Mouse (Mus musculus) midbrain, embryonic 11.5 days (tissue): ENCODE data around the gene Lpar1. TPM values are rescaled to one million over a fixed set of nuclear protein-coding genes. Genes with fewer than 3 reads are reported as not detected.

Source experiments
- ATAC-seq: fragments of 200-750 bp; cut with Nextera tagmentation; 2 replicates; pipeline ENCODE4 v1.8.0; 2017; ENCODE audit warnings: moderate TSS enrichment, moderate library complexity; ENCODE audit not compliant: low FRiP score
- DNase-seq: peaks from one replicate; pipeline ENCODE4 v3.0.0; 2015; ENCODE audit warnings: low spot score; ENCODE audit errors: missing footprints
- H3K27ac ChIP-seq: fragments of 300-500 bp; sonication (generic); 2 replicates; pipeline ENCODE4 v1.5.1; 2014; ENCODE audit warnings: low read depth, low read length
- H3K27me3 ChIP-seq: fragments of 300-500 bp; sonication (generic); 2 replicates; pipeline ENCODE4 v1.6.1; 2014; ENCODE audit warnings: mild to moderate bottlenecking, low read length, moderate library complexity, mixed read lengths; ENCODE audit not compliant: control insufficient read depth, insufficient read depth
- H3K36me3 ChIP-seq: fragments of 300-500 bp; sonication (generic); 2 replicates; pipeline ENCODE4 v1.6.1; 2014; ENCODE audit warnings: mild to moderate bottlenecking, low read length, moderate library complexity, mixed read lengths; ENCODE audit not compliant: control insufficient read depth, insufficient read depth
- H3K4me1 ChIP-seq: fragments of 300-500 bp; sonication (generic); 2 replicates; pipeline ENCODE4 v1.6.1; 2014; ENCODE audit warnings: low read length; ENCODE audit not compliant: control insufficient read depth, insufficient read depth
- H3K4me2 ChIP-seq: fragments of 300-500 bp; sonication (generic); 2 replicates; pipeline ENCODE4 v1.6.1; 2014; ENCODE audit warnings: mild to moderate bottlenecking, moderate library complexity
- H3K4me3 ChIP-seq: fragments of 300-500 bp; sonication (generic); 2 replicates; pipeline ENCODE4 v1.5.1; 2014; ENCODE audit warnings: low read depth, low read length
- H3K9ac ChIP-seq: fragments of 300-500 bp; sonication (generic); 2 replicates; pipeline ENCODE4 v1.6.1; 2014; ENCODE audit warnings: low read length
- H3K9me3 ChIP-seq: fragments of 300-500 bp; sonication (generic); 2 replicates; pipeline ENCODE4 v1.6.1; 2016; ENCODE audit warnings: low read length; ENCODE audit not compliant: control insufficient read depth
- WGBS: fragments of 180-500 bp; shearing (Covaris S2); extraction: QIAGEN DNeasy Blood & Tissue Kit; methylation state at CpG from one replicate; pipeline ENCODE4 v1.1.7; 2014; 5-methylcytosine and 5-hydroxymethylcytosine counted together
- polyA plus RNA-seq: library from polyadenylated mRNA; unstranded; fragments of >200 nt; fragmentation: Nextera tagmentation; extraction: Ambion mirVana; gene quantifications from 2 replicates; pipeline ENCODE4 v1.2.1, GENCODE M21; 2014

Lpar1 gene
- polyA plus RNA-seq, 1 experiment from 2014 or later, result 45.2 TPM

GRCm38 (mm10) chr4:58462586-58462985 lies 91.1 kb downstream of the Lpar1 start:
- Histone ChIP-seq H3K4me2 (no peak overlapping the region), H3K27me3 (no peaks in the 10 kb centered on the region), H3K4me3 (no peak overlapping the region), H3K36me3 (no peaks in the 10 kb centered on the region), H3K9me3 (no peaks in the 10 kb centered on the region), H3K27ac (no peak overlapping the region), H3K4me1 (no peaks in the 10 kb centered on the region), H3K9ac (no peak overlapping the region)
- ATAC-seq (no peak), DNase-seq (no peak)
- 97% methylated on average over 2 of the region's 2 CpGs for WGBS

GRCm38 (mm10) chr4:58453334-58453733 lies 100.4 kb downstream of the Lpar1 start:
- Histone ChIP-seq H3K36me3 (no peaks in the 10 kb centered on the region), H3K27ac (no peak overlapping the region), H3K4me2 (no peak overlapping the region), H3K4me1 (no peaks in the 10 kb centered on the region), H3K9ac (no peak overlapping the region), H3K27me3 (no peaks in the 10 kb centered on the region), H3K4me3 (no peak overlapping the region), H3K9me3 (no peaks in the 10 kb centered on the region)
- no peak for DNase-seq
- ATAC-seq, result no peak
- 85% methylated on average over 4 of the region's 4 CpGs for WGBS

- no peak for ATAC-seq
- H3K4me3 ChIP-seq, result no peak overlapping the region
- WGBS, result 90% methylated on average over 3 of the region's 3 CpGs
- H3K4me2 ChIP-seq, result no peak overlapping the region
- H3K9ac ChIP-seq, result no peak overlapping the region
- no peaks in the 10 kb centered on the region for H3K9me3 ChIP-seq
- no peaks in the 10 kb centered on the region for H3K36me3 ChIP-seq
- no peak for DNase-seq
- H3K27me3 ChIP-seq, result no peaks in the 10 kb centered on the region
- no peak overlapping the region for H3K27ac ChIP-seq
- no peaks in the 10 kb centered on the region for H3K4me1 ChIP-seq
Measured at GRCm38 (mm10) chr4:58448825-58449224, 104.9 kb downstream of the Lpar1 start.

- no peaks in the 10 kb centered on the region for H3K27me3 ChIP-seq
- 78% methylated on average over 7 of the region's 7 CpGs for WGBS
- no peaks in the 10 kb centered on the region for H3K36me3 ChIP-seq
- H3K4me3 ChIP-seq, result no peak overlapping the region
- no peak overlapping the region for H3K27ac ChIP-seq
- H3K9ac ChIP-seq, result no peak overlapping the region
- no peaks in the 10 kb centered on the region for H3K4me1 ChIP-seq
- DNase-seq (no peak), ATAC-seq (no peak)
- no peak overlapping the region for H3K4me2 ChIP-seq
- no peaks in the 10 kb centered on the region for H3K9me3 ChIP-seq
Measured at GRCm38 (mm10) chr4:58447841-58448240, 105.9 kb downstream of the Lpar1 start.

DNA sequence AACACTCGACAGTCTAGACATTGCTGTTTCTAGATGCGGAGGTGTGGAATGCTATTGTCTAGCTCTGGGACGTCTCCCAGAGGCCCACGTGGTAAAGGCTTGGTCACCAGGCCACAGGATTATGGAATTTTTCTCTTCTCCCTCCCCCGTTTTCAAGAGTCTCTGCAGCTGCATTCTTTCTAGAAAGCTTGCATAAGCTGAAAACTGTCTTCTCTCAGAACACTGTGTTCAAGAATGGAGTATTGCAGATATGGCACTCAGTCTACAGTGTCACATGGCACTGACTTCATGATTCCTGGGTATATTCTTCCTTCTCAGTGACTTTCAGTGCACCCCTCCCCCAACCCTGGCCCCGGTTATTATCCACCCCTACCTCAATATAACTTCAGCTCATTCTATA lies 107.9 kb downstream of the Lpar1 start:
- Histone ChIP-seq H3K36me3 (no peaks in the 10 kb centered on the region), H3K9ac (no peak overlapping the region), H3K27me3 (no peaks in the 10 kb centered on the region), H3K4me2 (no peak overlapping the region), H3K27ac (no peak overlapping the region), H3K9me3 (no peaks in the 10 kb centered on the region), H3K4me3 (no peak overlapping the region), H3K4me1 (no peaks in the 10 kb centered on the region)
- DNase-seq (no peak), ATAC-seq (no peak)
- WGBS, result 75% methylated on average over 6 of the region's 6 CpGs

- Histone ChIP-seq H3K9me3 (no peaks in the 10 kb centered on the region), H3K27ac (no peak overlapping the region), H3K36me3 (no peaks in the 10 kb centered on the region), H3K9ac (no peak overlapping the region), H3K4me3 (no peak overlapping the region), H3K4me1 (no peaks in the 10 kb centered on the region), H3K4me2 (no peak overlapping the region), H3K27me3 (no peaks in the 10 kb centered on the region)
- no peak for ATAC-seq
- WGBS, result 58% methylated on average over 5 of the region's 5 CpGs
- no peak for DNase-seq
Measured at GRCm38 (mm10) chr4:58442338-58442737, 111.4 kb downstream of the Lpar1 start.

- H3K9me3 ChIP-seq, result no peaks in the 10 kb centered on the region
- ATAC-seq (no peak), DNase-seq (no peak)
- no peaks in the 10 kb centered on the region for H3K4me1 ChIP-seq
- H3K4me2 ChIP-seq, result no peak overlapping the region
- no peaks in the 10 kb centered on the region for H3K27me3 ChIP-seq
- H3K27ac ChIP-seq, result no peak overlapping the region
- WGBS, result 77% methylated on average over 7 of the region's 7 CpGs
- no peak overlapping the region for H3K9ac ChIP-seq
- no peak overlapping the region for H3K4me3 ChIP-seq
- no peaks in the 10 kb centered on the region for H3K36me3 ChIP-seq
Measured at GRCm38 (mm10) chr4:58438654-58439053, 115.0 kb downstream of the Lpar1 start.

DNA sequence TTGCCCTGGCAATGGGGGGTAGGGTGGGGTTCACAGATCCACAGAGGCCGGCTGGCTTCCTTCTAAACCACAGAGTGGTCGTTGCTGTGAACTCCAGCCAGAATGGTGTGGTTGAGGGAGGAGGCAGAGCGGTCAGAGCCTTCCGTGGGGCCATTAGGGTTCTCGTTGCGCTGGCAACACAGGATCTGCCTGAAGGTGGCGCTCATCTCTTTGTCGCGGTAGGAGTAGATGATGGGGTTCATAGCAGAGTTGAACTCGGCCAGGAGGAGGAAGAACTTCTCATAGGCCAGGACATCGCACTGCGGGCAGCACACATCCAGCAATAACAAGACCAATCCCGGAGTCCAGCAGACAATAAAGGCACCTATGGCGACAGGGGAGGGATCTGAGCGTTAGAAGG lies 116.4 kb downstream of the Lpar1 start:
- WGBS, result 85% methylated on average over 15 of the region's 15 CpGs
- no peak for ATAC-seq
- no peaks in the 10 kb centered on the region for H3K27me3 ChIP-seq

GRCm38 (mm10) chr4:58423276-58423930 lies 130.3 kb downstream of the Lpar1 start:
- no peaks in the 10 kb centered on the region for H3K4me1 ChIP-seq
- no peak overlapping the region for H3K4me3 ChIP-seq
- no peaks in the 10 kb centered on the region; the same call in 1 of the 2 replicates for H3K9me3 ChIP-seq
- ATAC-seq (no peak), DNase-seq (no peak)
- no peak overlapping the region for H3K27ac ChIP-seq
- no peak overlapping the region for H3K9ac ChIP-seq
- H3K27me3 ChIP-seq, result no peaks in the 10 kb centered on the region
- no peaks in the 10 kb centered on the region for H3K36me3 ChIP-seq
- no peak overlapping the region for H3K4me2 ChIP-seq
- WGBS, result 81% methylated on average over 9 of the region's 9 CpGs

More for the DNA sequence above, 116.4 kb downstream of the Lpar1 start:
- Histone ChIP-seq H3K4me1 (no peaks in the 10 kb centered on the region), H3K9me3 (no peaks in the 10 kb centered on the region), H3K4me2 (no peak overlapping the region), H3K9ac (no peak overlapping the region), H3K36me3 (no peaks in the 10 kb centered on the region), H3K27ac (no peak overlapping the region), H3K4me3 (no peak overlapping the region)
- DNase-seq, result no peak
